Mouse (Mus musculus): ENCODE measurements around the gene Emb. TPM values are rescaled to one million over a fixed set of nuclear protein-coding genes. Genes with fewer than 3 reads are reported as not detected.

Gene Emb
- polyA plus RNA-seq, 1 experiment from 2014 or later: 16.1 TPM

DNA sequence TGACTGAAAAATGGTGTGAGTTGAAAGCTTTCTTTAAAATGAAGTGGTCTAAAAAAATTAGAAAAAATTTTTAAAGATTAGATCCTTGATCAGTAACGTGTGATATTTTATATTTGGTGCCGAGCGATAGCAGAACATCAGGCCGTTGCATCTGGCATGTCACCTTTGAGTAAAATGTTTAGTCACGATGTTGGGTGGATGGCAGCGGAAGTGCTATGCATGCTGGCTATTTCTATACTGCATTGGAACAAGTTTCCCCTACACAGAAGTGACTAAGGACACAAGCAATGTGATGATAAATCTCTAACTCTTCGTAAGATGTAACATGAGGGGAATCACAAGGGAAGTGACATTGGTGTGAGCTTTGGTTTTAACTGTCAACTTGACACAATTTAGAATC, 3.7 kb upstream of the Emb start:
- WGBS: 95% methylated on average over 7 of the region's 7 CpGs
- Histone ChIP-seq H3K4me2 (replicated peaks) (no peak overlapping the region), H3K9me3 (replicated peaks) (no peaks in the 10 kb centered on the region), H3K9ac (no peak overlapping the region), H3K4me3 (no peak overlapping the region), H3K4me1 (no peaks in the 10 kb centered on the region), H3K27ac (no peak overlapping the region), H3K27me3 (no peaks in the 10 kb centered on the region), H3K36me3 (no peaks in the 10 kb centered on the region)
- ATAC-seq (ENCODE audit: low FRiP score): no peak

DNA sequence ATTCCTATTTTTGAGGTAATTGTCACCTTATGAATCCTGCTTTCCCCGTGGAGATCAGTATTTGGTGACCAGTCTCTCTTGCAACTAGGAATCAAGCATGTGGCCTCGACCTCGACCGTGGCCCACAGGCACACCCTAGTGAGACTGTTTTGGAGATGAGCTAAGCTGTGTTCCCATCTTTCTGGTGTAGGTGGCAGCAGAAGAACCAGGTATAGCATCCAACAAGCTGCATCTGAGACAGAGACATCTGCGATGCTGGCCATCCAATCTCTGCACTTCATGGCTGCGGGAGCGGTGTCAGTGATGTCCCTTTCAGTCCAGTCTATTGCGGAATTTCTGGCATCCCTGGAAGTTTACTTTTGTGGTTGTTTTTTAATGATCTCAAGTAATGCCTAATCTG, 2.3 kb upstream of the Emb start:
- no peak overlapping the region for H3K9ac ChIP-seq
- no peak overlapping the region for H3K4me3 ChIP-seq
- H3K4me1 ChIP-seq: no peaks in the 10 kb centered on the region
- H3K27me3 ChIP-seq: no peaks in the 10 kb centered on the region
- no peak overlapping the region for H3K27ac ChIP-seq
- H3K9me3 ChIP-seq (replicated peaks): no peaks in the 10 kb centered on the region
- H3K4me2 ChIP-seq (replicated peaks): no peak overlapping the region
- 92% methylated on average over 8 of the region's 8 CpGs for WGBS
- no peak for ATAC-seq (ENCODE audit: low FRiP score)
- no peaks in the 10 kb centered on the region for H3K36me3 ChIP-seq

DNA sequence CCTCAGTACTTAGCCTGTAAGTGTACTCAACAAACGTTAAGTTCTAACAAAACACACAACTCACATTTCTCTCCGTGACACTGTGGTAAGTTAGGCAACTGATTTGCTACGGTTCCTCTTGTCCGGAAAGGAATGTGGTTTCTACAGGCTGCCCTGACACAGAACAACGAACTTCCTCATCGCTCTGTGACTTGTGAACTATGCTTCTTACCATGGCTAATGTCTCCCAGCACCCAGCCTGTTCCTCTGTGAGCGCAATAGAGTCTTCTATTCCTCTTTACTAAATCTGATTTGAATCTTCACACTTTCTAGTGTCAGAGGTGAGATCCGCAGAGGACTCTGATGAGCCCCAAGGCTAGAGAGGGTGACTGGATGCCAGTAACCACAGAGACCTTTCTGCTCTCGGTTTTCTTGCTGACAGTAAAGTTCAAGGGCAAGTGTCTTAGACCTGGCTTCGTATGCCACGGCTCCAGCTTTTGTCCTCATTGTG, 3.1 kb downstream of the Emb start:
- ATAC-seq (ENCODE audit: low FRiP score): no peak
- Histone ChIP-seq H3K4me2 (replicated peaks) (no peak overlapping the region), H3K27me3 (no peaks in the 10 kb centered on the region), H3K4me3 (no peak overlapping the region), H3K36me3 (no peaks in the 10 kb centered on the region), H3K9me3 (replicated peaks) (no peaks in the 10 kb centered on the region), H3K4me1 (peaks cover 7% of the 10 kb centered on the region; the same call in 1 of the 2 replicates), H3K9ac (no peak overlapping the region), H3K27ac (no peak overlapping the region)
- 52% methylated on average over 11 of the region's 11 CpGs for WGBS

DNA sequence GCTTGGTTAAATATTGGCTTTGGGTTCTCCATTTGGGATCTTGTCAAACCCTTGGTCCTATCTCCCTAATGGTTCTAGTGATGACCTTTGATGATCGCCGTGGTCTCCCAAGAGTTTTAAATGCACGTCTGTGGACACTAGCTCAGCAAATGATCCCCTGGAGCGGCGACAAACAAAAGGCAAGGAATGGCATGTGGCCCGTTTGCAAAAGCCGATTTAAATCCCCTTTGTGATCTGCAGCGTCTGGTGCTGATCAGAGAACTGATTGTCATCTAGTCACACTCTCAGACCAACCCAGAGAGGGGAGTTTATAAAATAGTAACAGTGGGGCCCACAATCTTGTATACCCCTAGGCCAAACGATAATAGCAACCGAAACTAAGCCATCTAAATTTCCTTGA, 7.1 kb downstream of the Emb start:
- H3K27ac ChIP-seq: no peak overlapping the region
- H3K4me3 ChIP-seq: no peak overlapping the region
- H3K4me1 ChIP-seq: peaks cover 7% of the 10 kb centered on the region; the same call in 1 of the 2 replicates
- 5% methylated on average over 10 of the region's 10 CpGs for WGBS
- H3K9me3 ChIP-seq (replicated peaks): no peaks in the 10 kb centered on the region
- ATAC-seq (ENCODE audit: low FRiP score): no peak
- H3K36me3 ChIP-seq: no peaks in the 10 kb centered on the region
- H3K9ac ChIP-seq: no peak overlapping the region
- H3K27me3 ChIP-seq: no peaks in the 10 kb centered on the region
- no peak overlapping the region for H3K4me2 ChIP-seq (replicated peaks)

DNA sequence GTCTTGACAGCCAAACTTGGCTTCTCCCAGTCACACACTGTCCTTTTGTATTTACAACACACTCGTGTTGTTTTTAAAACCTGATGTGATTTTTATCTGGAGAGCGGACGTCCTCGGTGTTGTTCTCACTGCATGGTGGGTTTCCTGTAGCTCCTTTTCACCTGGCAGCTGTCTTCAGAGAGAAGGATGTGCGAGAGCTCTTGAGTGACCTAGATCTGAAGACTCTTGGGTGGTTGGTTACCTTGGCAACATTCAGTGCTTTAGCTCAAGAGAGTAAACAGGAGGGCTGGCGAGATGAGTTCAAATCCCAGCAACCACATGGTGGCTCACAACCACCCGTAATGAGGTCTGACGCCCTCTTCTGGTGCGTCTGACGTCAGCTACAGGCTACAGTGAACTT, 7.8 kb downstream of the Emb start:
- H3K27me3 ChIP-seq: no peaks in the 10 kb centered on the region
- H3K4me1 ChIP-seq: peaks cover 7% of the 10 kb centered on the region; the same call in 1 of the 2 replicates
- H3K27ac ChIP-seq: no peak overlapping the region
- H3K9ac ChIP-seq: no peak overlapping the region
- 12% methylated on average over 10 of the region's 10 CpGs for WGBS
- no peak overlapping the region for H3K4me2 ChIP-seq (replicated peaks)
- H3K4me3 ChIP-seq: no peak overlapping the region
- ATAC-seq (ENCODE audit: low FRiP score): no peak
- H3K36me3 ChIP-seq: no peaks in the 10 kb centered on the region
- H3K9me3 ChIP-seq (replicated peaks): no peaks in the 10 kb centered on the region

DNA sequence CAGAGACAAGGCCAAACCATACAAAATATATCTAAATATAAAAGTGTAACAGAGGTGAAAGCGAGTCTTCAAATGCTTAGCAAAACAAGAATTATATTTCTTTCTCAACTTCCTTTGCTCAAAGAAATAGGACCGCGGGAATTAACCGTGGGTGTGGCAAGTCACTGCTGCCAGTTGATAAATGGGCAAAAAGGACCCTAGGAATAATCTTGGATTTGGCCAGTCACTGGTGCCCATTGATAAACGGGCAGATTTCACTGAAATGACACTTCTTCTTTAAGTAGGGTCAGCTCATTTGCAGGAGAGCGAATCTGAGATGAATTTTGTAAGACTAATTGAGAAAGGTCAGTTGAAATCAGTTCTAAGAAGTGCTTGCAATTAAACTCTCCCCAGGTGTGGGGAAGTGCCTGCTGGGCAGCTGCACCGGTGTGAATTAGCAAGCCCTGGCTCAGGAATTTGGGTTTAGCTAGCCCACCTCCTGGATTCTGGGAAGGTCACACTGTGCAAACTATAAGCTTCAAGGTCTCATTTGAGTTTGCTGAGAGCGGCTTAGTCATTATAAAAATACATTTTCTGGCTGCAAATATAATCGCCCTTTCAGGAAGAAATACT, 8.5 kb downstream of the Emb start:
- no peaks in the 10 kb centered on the region for H3K36me3 ChIP-seq
- H3K4me1 ChIP-seq: peaks cover 12% of the 10 kb centered on the region
- H3K9me3 ChIP-seq (replicated peaks): no peaks in the 10 kb centered on the region
- 18% methylated on average over 9 of the region's 9 CpGs for WGBS
- H3K4me2 ChIP-seq (replicated peaks): no peak overlapping the region
- no peak overlapping the region for H3K4me3 ChIP-seq
- no peak overlapping the region for H3K9ac ChIP-seq
- 0 out of 2 replicates have a peak, but pooled peaks cover under 1% of the 10 kb centered on the region for H3K27me3 ChIP-seq
- no peak overlapping the region for H3K27ac ChIP-seq
- no peak for ATAC-seq (ENCODE audit: low FRiP score)

DNA sequence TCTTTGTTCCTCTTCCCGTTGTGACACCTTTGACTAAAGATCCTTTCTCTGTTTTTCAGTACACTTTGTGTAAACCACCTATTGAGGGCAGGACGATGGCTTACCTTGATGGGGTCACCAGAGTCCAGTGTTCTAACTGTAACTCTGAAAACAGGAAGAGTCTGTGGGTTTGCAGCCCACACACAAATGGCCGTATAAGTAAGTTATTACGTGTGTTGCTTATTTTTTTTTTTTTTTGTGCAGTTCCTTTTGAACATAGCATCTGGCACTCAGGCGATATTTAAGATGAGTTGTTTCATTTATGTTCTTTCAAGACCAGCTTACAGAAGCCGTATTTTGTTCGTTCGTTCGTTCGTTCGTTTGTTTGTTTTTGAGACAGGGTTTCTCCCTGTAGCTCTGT, 9.3 kb downstream of the Emb start:
- H3K4me1 ChIP-seq: peaks cover 18% of the 10 kb centered on the region

DNA sequence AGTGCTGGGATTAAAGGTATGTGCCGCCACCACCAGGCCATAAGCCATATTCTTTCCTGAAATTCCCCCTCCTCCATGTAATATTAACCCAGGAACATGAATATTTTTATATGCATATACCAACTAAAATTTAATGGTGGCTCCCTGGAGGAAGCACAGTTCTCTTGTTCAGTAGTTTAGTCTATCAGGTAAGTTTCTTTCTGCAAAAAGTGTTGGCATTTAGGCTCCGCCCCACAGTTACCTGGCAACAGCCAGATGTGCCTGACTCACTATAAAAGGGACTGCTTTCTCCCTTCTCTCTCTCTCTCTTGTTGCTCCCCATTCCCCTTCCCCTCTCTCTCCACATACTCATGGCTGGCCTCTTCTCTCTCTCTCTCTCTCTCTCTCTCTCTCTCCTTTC, 9.8 kb downstream of the Emb start:
- Histone ChIP-seq H3K4me3 (no peak overlapping the region), H3K9ac (no peak overlapping the region)
- 74% methylated on average over 2 of the region's 2 CpGs for WGBS

More for the DNA sequence above, 9.3 kb downstream of the Emb start:
- 66% methylated on average over 11 of the region's 11 CpGs for WGBS
- H3K27ac ChIP-seq: no peak overlapping the region
- no peak overlapping the region for H3K4me2 ChIP-seq (replicated peaks)
- peaks cover 3% of the 10 kb centered on the region; the same call in 1 of the 2 replicates for H3K27me3 ChIP-seq
- no peaks in the 10 kb centered on the region for H3K9me3 ChIP-seq (replicated peaks)
- no peak overlapping the region for H3K4me3 ChIP-seq
- ATAC-seq (ENCODE audit: low FRiP score): no peak
- H3K36me3 ChIP-seq: no peaks in the 10 kb centered on the region
- H3K9ac ChIP-seq: no peak overlapping the region

DNA sequence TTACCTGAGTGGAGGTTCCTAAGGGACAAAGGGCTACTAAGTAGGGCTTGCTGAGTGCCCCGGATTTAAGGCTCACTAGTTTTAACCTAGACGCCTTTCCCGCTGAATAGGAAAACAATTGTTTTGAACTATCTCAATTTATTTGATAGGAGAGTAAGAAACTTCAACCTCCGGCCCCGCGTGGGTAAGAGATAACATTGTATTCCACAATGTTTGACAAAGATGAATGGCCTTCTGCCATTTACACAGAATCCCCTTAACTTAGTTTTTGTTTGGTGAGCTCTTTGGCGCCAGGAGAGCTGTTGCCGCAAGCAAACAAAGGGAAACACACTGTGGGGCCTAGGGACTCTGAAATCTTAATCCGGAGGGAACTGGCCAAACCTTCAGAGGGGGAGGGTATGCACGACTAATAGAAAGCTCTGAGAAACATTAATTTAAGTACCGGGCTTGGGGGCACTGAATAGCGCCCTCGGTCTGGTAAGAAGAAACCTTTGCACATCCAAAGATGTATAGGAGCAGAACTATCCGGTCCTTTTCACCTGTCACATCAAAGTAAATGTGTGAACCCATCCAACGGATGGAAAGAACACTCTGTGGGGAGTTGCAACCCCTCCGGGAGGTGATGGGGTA, 11.7 kb downstream of the Emb start:
- WGBS: 2% methylated on average over 16 of the region's 16 CpGs
- Histone ChIP-seq H3K27me3 (peaks cover 3% of the 10 kb centered on the region; the same call in 1 of the 2 replicates), H3K4me2 (replicated peaks) (peak overlapping the region; percentile 75), H3K9ac (peak overlapping the region; percentile 72), H3K4me1 (peaks cover 18% of the 10 kb centered on the region), H3K9me3 (replicated peaks) (no peaks in the 10 kb centered on the region), H3K27ac (peak overlapping the region; percentile 71), H3K4me3 (peak overlapping the region; percentile 68), H3K36me3 (no peaks in the 10 kb centered on the region)
- peak; percentile 27 for ATAC-seq (ENCODE audit: low FRiP score)

More for the DNA sequence above, 9.8 kb downstream of the Emb start:
- Histone ChIP-seq H3K27ac (no peak overlapping the region), H3K36me3 (no peaks in the 10 kb centered on the region), H3K9me3 (replicated peaks) (no peaks in the 10 kb centered on the region), H3K27me3 (peaks cover 3% of the 10 kb centered on the region; the same call in 1 of the 2 replicates), H3K4me1 (peaks cover 18% of the 10 kb centered on the region), H3K4me2 (replicated peaks) (no peak overlapping the region)
- ATAC-seq (ENCODE audit: low FRiP score): no peak

DNA sequence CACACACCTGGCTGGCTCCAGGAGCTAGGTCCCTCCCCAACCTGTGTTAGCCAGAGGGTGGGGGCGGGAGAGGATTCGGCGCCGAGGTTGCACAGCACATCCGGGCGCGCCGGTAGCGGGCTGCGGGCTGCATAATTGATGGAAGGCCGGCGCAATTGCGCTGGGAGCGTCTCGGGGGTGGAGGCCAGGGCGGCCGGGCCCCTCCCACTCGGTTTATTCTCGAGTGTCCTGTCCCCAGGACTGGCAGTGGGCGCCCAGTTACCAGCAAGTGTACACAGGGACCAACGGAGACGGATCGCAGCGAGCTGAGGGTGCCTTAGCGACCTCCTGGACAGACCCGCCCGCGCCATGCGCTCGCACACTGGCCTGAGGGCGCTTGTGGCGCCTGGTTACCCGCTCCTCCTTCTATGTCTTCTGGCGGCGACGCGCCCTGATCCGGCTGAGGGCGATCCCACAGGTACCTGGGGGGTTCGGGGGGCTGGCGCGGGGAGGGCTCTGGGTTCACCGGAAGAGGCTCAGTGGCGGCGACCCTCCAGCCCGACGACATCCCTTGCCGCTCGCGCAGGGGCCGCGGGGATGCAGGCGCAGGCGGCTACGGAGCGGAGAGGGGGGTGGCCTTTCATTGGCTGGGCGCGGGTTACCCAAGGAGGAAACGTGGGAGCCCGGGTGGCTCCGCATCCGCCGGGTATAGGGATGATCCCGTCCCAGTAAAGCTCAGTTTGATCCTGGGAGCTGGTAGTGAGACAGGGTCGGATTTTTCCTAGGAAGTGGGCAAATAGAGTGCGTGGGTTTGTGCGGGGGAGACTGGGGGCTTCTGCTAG, 12.4 kb downstream of the Emb start, which contains the start of gene Gm17509:
TSS of gene Gm17509 (minus strand) at position 575 of the 821 bp plus-strand sequence.
- Histone ChIP-seq H3K27me3 (peaks cover 3% of the 10 kb centered on the region; the same call in 1 of the 2 replicates), H3K4me1 (peaks cover 14% of the 10 kb centered on the region), H3K36me3 (no peaks in the 10 kb centered on the region), H3K4me3 (peak within 1 kb of the TSS; percentile 68), H3K4me2 (replicated peaks) (peak within 1 kb of the TSS; percentile 75), H3K9me3 (replicated peaks) (no peaks in the 10 kb centered on the region), H3K9ac (peak within 1 kb of the TSS; percentile 72), H3K27ac (peak within 1 kb of the TSS; percentile 71)
- peak; percentile 92 for ATAC-seq (ENCODE audit: low FRiP score)
- WGBS: under 1% methylated on average over 67 of the region's 67 CpGs

DNA sequence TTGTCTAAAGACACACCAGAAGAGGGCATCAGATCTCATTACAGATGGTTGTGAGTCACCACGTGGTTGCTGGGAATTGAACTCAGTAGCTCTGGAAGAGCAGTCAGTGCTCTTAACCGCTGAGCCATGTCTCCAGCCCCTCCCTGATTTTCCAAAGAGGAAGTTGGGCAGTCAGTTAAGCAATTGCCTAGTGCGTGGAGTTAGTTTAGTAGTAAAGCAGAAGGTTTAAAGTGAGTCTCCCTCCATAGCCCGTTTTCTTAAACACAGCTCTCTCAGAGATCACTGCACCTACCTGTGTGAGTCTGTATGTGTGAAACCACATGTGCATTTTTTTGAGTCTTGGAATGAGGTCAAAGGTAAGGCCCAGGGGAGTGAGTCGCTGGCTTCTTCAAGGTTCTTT, 14.8 kb downstream of the Emb start:
- Histone ChIP-seq H3K4me3 (no peak overlapping the region), H3K9me3 (replicated peaks) (no peaks in the 10 kb centered on the region), H3K4me2 (replicated peaks) (no peak overlapping the region), H3K36me3 (no peaks in the 10 kb centered on the region), H3K27ac (no peak overlapping the region), H3K9ac (no peak overlapping the region), H3K4me1 (peaks cover 11% of the 10 kb centered on the region), H3K27me3 (peaks cover 3% of the 10 kb centered on the region; the same call in 1 of the 2 replicates)
- WGBS: 55% methylated on average over 5 of the region's 5 CpGs
- no peak for ATAC-seq (ENCODE audit: low FRiP score)

DNA sequence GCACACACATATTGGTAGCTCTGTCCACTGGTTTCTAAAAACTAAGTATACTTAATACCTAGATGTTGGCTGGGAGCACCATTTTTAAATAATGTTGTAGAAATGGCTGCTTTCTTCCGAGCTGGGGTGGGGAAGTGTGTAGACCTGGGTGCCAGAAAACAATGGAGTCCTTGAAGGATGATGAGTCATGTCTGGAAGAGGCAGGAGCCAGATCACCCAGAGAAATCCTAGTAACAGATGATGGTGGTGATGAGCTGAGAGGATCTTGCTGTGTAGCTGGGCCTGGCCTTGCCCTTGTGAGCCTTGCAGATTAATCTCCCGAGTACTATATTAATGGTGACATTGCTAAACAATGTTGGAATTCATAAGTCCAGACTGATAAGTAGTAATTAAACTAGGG, 16.6 kb downstream of the Emb start:
- H3K4me3 ChIP-seq: no peak overlapping the region
- no peaks in the 10 kb centered on the region for H3K36me3 ChIP-seq
- no peak overlapping the region for H3K9ac ChIP-seq
- no peaks in the 10 kb centered on the region for H3K9me3 ChIP-seq (replicated peaks)
- H3K27me3 ChIP-seq: peaks cover 3% of the 10 kb centered on the region; the same call in 1 of the 2 replicates
- peaks cover 11% of the 10 kb centered on the region for H3K4me1 ChIP-seq
- ATAC-seq (ENCODE audit: low FRiP score): no peak
- H3K27ac ChIP-seq: no peak overlapping the region
- 82% methylated on average over 2 of the region's 2 CpGs for WGBS
- H3K4me2 ChIP-seq (replicated peaks): no peak overlapping the region

All from hindbrain, embryonic 12.5 days (tissue).